Mouse (Mus musculus) adipocyte (in vitro differentiated cells): ENCODE measurements at regions not wholly inside any gene's neighbourhood (a gene's known extent, or its start where the extent isn't known, plus 50 kb on each side); places are given as distances from the start of the nearest gene placed in this dataset.
A peak's percentile ranks its signal among the peaks of the same experiment; 100 is the strongest.

ENCODE experiments used
- DNase-seq: peaks from one replicate; pipeline ENCODE4 v3.0.0-alpha.2; 2016; ENCODE audit warnings: low spot score

GRCm38 (mm10) chr9:32005348-32005747 lies 92.1 kb upstream of the Barx2 start:
- DNase-seq, result no peak

- no peak for DNase-seq
These were observed 93.1 kb upstream of the Barx2 start for GRCm38 (mm10) chr9:32006350-32006749.

DNA sequence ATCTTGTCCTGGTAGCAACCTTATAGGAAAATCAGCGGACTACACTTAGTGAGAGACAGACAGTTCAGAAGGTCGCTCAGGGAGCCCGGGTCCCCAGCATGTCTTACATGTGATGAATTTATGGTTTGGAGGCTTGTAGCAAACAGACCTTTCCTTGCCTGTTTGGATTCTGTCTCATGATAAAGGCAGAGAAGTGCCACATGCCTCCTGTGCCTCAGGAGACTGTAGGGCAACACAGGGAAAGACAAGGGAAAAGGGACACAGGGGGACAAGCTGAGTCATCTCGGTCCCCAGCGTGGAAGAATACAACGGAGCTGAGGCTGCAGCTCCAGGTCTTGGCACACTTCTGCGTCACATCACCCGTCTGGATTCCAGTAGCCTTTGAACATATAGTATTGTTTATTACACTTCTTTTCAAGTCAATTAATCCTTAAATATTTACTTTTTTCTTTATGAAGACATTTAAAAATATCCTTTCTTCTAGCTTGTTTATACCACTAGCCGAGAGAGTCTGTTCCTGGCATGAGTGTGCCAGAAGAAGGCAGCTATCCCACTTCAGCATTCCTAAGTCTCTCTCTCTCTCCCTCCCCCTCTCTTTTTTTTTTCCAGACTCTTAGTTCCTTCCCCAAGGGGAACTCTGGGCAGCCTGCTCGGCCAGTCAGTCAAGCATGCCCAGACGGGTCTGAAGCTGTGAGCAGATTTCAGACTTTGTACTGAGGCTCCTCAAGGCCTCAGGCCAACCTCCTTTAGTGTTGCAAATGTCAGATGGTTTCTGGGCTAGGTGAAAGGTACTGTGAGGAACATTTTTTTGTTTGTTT lies 97.9 kb upstream of the Barx2 start:
- peak; percentile 87 for DNase-seq

GRCm38 (mm10) chr9:32016286-32016685 lies 99.7 kb upstream of the Arhgap32 start:
- DNase-seq, result no peak

- DNase-seq, result peak; percentile 38
These were observed 97.9 kb upstream of the Arhgap32 start for GRCm38 (mm10) chr9:32018020-32018419.

- no peak for DNase-seq
These were observed 96.2 kb upstream of the Arhgap32 start for GRCm38 (mm10) chr9:32019786-32020185.

- DNase-seq, result peak; percentile 64
These were observed 94.8 kb upstream of the Arhgap32 start for GRCm38 (mm10) chr9:32020942-32021731.

- no peak for DNase-seq
These were observed 94.2 kb upstream of the Arhgap32 start for GRCm38 (mm10) chr9:32021755-32022154.

- DNase-seq, result no peak
These were observed 92.9 kb upstream of the Arhgap32 start for GRCm38 (mm10) chr9:32022996-32023395.

DNA sequence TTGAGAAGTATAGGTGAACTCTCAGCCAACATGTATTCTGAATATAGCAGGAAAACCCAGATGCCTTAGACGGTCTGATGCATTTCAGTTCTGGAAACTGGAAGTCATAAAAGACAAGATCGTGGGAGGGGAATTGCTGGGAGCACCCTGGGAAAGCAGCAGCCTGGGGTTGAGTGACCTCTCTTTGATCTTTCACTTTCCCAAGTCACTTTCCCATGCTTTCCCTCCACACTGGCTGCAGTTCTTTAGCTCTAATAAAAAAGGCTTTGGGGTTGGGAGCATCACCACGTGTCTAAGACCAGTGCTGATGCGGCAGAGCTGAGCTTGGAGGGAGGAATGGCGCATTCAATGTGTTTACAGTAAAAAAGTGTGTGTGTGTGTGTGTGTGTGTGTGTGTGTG lies 91.2 kb upstream of the Arhgap32 start:
- DNase-seq, result no peak

DNA sequence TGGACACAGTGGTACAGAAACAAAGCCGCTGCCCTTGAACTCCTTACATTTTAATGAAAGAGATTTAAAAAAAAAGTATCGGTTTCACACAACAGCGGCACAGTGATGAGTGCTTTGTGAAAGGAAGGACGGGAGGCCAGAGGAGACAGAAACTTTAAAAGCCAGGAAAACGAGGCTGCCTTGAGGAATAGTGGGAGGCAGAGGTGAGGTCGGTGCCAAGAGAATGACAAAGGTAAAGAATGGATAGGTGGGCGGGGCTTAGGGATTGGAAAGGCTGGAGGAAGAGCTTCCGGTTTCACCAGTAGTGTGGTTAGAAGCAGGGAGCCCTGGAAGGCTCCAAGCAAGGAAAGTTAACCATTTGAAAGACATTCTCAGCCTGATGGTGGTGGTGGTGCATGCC lies 88.0 kb upstream of the Arhgap32 start:
- no peak for DNase-seq

GRCm38 (mm10) chr9:32029001-32029400 lies 86.9 kb upstream of the Arhgap32 start:
- no peak for DNase-seq

DNA sequence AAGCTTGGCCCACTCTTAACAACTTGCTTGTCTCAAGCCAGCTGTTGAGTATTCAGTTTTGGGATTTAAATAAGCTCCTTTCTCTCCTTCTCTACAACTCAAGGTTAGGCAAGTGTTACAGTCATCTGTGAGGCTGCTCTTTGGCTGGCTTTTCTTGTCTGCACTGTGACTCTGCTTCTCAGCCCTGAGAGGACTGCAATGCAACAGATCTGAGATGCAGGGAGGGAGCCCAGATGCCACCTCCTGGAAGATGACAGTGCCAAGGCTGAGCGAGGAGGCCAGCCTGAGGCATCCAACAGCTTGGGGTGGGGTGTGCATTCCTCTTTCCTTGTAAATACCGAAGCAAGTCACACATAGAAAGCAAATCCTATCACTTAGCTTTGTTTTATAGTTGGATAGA lies 86.2 kb upstream of the Arhgap32 start:
- DNase-seq, result peak; percentile 22

GRCm38 (mm10) chr9:32030203-32030602 lies 85.7 kb upstream of the Arhgap32 start:
- DNase-seq, result no peak

GRCm38 (mm10) chr9:32031950-32032453 lies 83.9 kb upstream of the Arhgap32 start:
- DNase-seq, result peak; percentile 58

DNA sequence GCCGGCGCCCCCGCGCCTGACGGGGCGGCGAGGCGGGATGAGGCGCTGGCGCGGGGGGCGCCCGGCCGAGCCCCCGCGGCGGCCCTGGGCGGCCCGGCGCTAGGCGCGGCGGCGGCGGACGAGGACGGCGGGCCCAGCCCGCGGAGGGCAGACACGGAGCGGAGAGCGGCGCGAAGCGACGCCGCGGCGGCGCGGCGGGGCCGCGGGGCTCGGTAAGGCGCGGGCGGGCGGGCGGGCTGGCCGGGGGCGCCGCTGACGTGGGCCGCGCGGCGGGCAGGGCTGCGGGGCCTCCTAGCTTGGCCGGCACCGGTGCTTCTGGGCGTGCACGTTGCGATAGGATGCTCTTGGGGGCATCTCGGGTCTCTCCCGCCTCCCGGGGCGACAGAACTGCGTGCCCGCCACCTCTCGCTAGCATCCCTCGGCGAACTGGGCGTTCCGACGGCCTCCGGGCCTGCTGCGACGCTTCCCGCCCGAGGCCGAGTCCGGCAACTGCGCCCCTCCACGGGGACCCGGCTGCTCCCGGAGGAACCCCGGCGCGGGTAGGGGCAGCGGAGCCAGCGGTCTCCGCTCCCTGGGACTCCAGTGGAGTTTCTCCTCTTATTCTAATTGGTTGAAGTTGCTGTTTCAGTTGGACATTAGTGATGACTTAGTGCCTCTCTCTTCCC lies 83.3 kb upstream of the Arhgap32 start:
- no peak for DNase-seq

DNA sequence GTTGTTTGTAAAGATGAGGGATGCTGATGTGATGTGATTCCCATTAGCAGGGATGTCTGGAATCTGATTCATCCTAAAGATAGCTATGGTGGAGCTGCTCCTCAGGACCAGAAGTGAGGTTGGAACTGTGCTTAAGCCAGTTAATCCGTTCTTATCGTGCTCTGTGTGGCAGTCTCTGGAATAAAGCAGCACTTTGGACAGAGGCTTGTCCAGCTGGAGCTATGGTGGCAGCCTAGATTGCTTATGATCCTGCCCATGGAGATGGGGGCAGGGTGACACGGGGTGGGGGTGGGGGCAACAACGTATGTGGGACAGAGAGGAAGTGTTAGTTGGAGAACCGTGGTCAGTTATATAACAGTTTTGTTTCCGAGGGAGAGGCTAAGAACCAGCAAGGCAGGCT lies 82.0 kb upstream of the Arhgap32 start:
- DNase-seq, result no peak

- no peak for DNase-seq
These were observed 75.9 kb upstream of the Arhgap32 start for GRCm38 (mm10) chr9:32039999-32040398.

GRCm38 (mm10) chr9:32043344-32043743 lies 72.6 kb upstream of the Arhgap32 start:
- no peak for DNase-seq

- DNase-seq, result no peak
These were observed 69.1 kb upstream of the Arhgap32 start for GRCm38 (mm10) chr9:32046791-32047190.

- peak; percentile 58 for DNase-seq
These were observed 67.0 kb upstream of the Arhgap32 start for GRCm38 (mm10) chr9:32048941-32049340.

DNA sequence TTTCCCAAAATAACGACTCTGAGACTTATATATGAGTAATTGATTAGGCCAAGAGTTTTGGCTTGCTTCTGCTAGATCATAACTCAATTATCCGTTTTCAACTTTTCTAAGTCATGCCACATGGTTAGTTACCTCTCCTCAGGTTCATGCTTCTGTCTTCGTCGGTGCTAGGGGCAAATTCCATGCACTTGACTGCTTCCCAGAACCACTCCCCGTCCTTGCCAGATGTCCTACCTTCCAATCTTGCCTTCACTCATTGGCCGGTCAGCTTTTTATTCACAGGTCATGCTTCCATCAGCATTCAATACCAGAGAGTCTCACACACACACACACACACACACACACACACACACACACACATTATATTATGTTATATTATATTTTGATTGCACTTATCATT lies 66.4 kb upstream of the Arhgap32 start:
- DNase-seq, result no peak
